In genomic region chr19:41980422-41980818, GRCm38 (mm10) we compare ENCODE assay signal across 8 mouse cellular contexts. TPM values are rescaled to one million over a fixed set of nuclear protein-coding genes. Genes with fewer than 3 reads are reported as not detected.
DNase-seq lines count a peak whose midpoint lies in the region; ATAC-seq and TF ChIP-seq lines count a peak whose summit lies in the region.

No protein-coding gene starts in this region.

- no peak for TF ChIP-seq EP300 in heart, adult 2 months (IDR thresholded peaks at IDR 0.05; ENCODE audit: insufficient read depth, low read depth, low read length)
- TF ChIP-seq EP300 in CH12.LX (IDR thresholded peaks at IDR 0.05; ENCODE audit: low read length): no peak

- H3K79me2 ChIP-seq in heart, adult 2 months (replicated peaks; ENCODE audit: control insufficient read depth, insufficient read depth, low read length): peaks cover 8% of the 10 kb centered on the region
- peaks cover 25% of the 10 kb centered on the region for H3K79me2 ChIP-seq in CH12.LX (replicated peaks; ENCODE audit: control insufficient read depth, extremely low read depth, insufficient read depth, poor library complexity, severe bottlenecking)

- intact Hi-C loops in heart, adult 2 months (cut with DNase I): loop anchor here (5.0 kb wide), 3 partner anchors 107 to 187 kb away; partner anchors contain the start of genes Marveld1 and Morn4
- intact Hi-C loops in heart, postnatal 36 days (cut with DNase I): loop anchor here (1.0 kb wide), 1 partner anchor 46 kb away; no protein-coding TSS in a partner anchor

- no peak for TF ChIP-seq CTCF in heart, adult 2 months (IDR thresholded peaks at IDR 0.05)
- TF ChIP-seq CTCF in CH12.LX (conservative IDR thresholded peaks at IDR 0.05 in 1 of 2, IDR thresholded peaks at IDR 0.05 in 1 of 2; ENCODE audit: low read depth in 2 of 2, low read length in 2 of 2): no peak

- H3K9ac ChIP-seq in heart, adult 2 months (ENCODE audit: low read depth, low read length): peak overlapping the region; percentile 76
- H3K9ac ChIP-seq in CH12.LX (ENCODE audit: insufficient read depth, low read depth): peak overlapping the region; percentile 29
- H3K9ac ChIP-seq in heart, embryonic 15.5 days: peak overlapping the region; percentile 69

- DNase-seq in heart, adult 2 months: peak in 1 of 2 experiments; percentile 60
- DNase-seq in heart, postnatal 36 days: no peak
- DNase-seq in CH12.LX (ENCODE audit: extremely low read depth): peak; percentile 65
- peak; percentile 77 for DNase-seq in embryo, embryonic 11 days
- DNase-seq in kidney, postnatal 36 days: peak; percentile 54 to 66
- DNase-seq in adrenal gland, adult 8-10 months: no peak

- TF ChIP-seq RAD21 in CH12.LX (IDR thresholded peaks at IDR 0.05; ENCODE audit: low read depth, low read length): no peak

- TF ChIP-seq POLR2A in heart, adult 2 months (IDR thresholded peaks at IDR 0.05; ENCODE audit: insufficient read depth, low read depth, low read length): no peak
- no peak for TF ChIP-seq POLR2A in CH12.LX (IDR thresholded peaks at IDR 0.05; ENCODE audit: low read depth, low read length)

- in situ Hi-C loops in CH12.LX (cut with MboI; ENCODE audit: low pct_ligation_motif_present, low pct_unique_long_range_greater_than_20kb, low sequenced_read_pairs): no loop called here

- H3K4me3 ChIP-seq in heart, adult 2 months: peak overlapping the region; percentile 77
- peak overlapping the region; percentile 65 to 86 (median 83) for H3K4me3 ChIP-seq in CH12.LX (replicated peaks in 1 of 3; ENCODE audit: low read depth in 2 of 3, low read length in 2 of 3, poor library complexity in 1 of 3)
- H3K4me3 ChIP-seq in heart, embryonic 15.5 days: peak overlapping the region; percentile 67

- H3K4me1 ChIP-seq in heart, adult 2 months (ENCODE audit: control insufficient read depth, insufficient read depth, low read length): peaks cover 2% of the 10 kb centered on the region
- peaks cover 0 to 46% of the 10 kb centered on the region in 2 experiments; a peak in 2 of 4 replicates for H3K4me1 ChIP-seq in CH12.LX (ENCODE audit: control insufficient read depth in 1 of 2, insufficient read depth in 2 of 2)
- H3K4me1 ChIP-seq in heart, embryonic 15.5 days (replicated peaks): peaks cover 23% of the 10 kb centered on the region

- peak overlapping the region; percentile 88 for H3K27ac ChIP-seq in heart, adult 2 months
- H3K27ac ChIP-seq in CH12.LX (ENCODE audit: insufficient read depth, low read depth): peak overlapping the region; percentile 16
- H3K27ac ChIP-seq in heart, embryonic 15.5 days: peak overlapping the region; percentile 95

- peak overlapping the region; percentile 67 for H3K4me2 ChIP-seq in CH12.LX (ENCODE audit: insufficient read depth, low read depth, poor library complexity, severe bottlenecking)
- H3K4me2 ChIP-seq in heart, embryonic 15.5 days: peak overlapping the region; percentile 88

- no peaks in the 10 kb centered on the region for H3K9me3 ChIP-seq in CH12.LX (replicated peaks; ENCODE audit: low read length)
- no peaks in the 10 kb centered on the region for H3K9me3 ChIP-seq in heart, embryonic 15.5 days (replicated peaks)

- ATAC-seq in heart, embryonic 15.5 days (replicated peaks; ENCODE audit: insufficient number of reproducible peaks, insufficient read depth, low FRiP score, low read depth): no peak
- 0 out of 2 replicates have a peak, but pooled peaks have one; percentile 33 for ATAC-seq in megakaryocyte-erythroid progenitor cell, adult 5-6 weeks (replicated peaks; ENCODE audit: low FRiP score, low TSS enrichment, poor library complexity, severe bottlenecking)

- H3K27me3 ChIP-seq in heart, adult 2 months (ENCODE audit: control insufficient read depth, insufficient read depth, low read length): no peaks in the 10 kb centered on the region
- peaks cover 24% of the 10 kb centered on the region for H3K27me3 ChIP-seq in CH12.LX (replicated peaks)
- no peaks in the 10 kb centered on the region for H3K27me3 ChIP-seq in heart, embryonic 15.5 days

- under 1% methylated on average over 16 of the region's 16 CpGs for WGBS in heart, adult 2 months
- WGBS in heart, embryonic 15.5 days: under 1% methylated on average over 16 of the region's 16 CpGs

- no peaks in the 10 kb centered on the region for H3K36me3 ChIP-seq in heart, adult 2 months (ENCODE audit: control insufficient read depth, insufficient read depth, low read length)
- H3K36me3 ChIP-seq in CH12.LX (replicated peaks in 1 of 2; ENCODE audit: control insufficient read depth in 1 of 2, insufficient read depth in 1 of 2, low read length in 1 of 2): peaks cover 1 to 20% of the 10 kb centered on the region in 2 experiments
- H3K36me3 ChIP-seq in heart, embryonic 15.5 days: no peaks in the 10 kb centered on the region

- dilution Hi-C loops in CH12.LX (cut with MboI; ENCODE audit: extremely low pct_ligation_motif_present, extremely low pct_unique_long_range_greater_than_20kb, low sequenced_read_pairs): no loop called here

TF ChIP-seq in CH12.LX, 34 proteins besides CTCF, POLR2A, EP300 and RAD21:
- no peak for TF ChIP-seq ZMIZ1 (IDR thresholded peaks at IDR 0.05; ENCODE audit: low read depth, low read length)
- TF ChIP-seq CHD2 (IDR thresholded peaks at IDR 0.05; ENCODE audit: low read length): 0 out of 2 replicates have a peak, but pooled peaks have one; percentile 8
- peak; percentile 29; the same call in 1 of the 2 replicates for TF ChIP-seq ELF1 (IDR thresholded peaks at IDR 0.05; ENCODE audit: low read depth, low read length)
- peak; percentile 78 for TF ChIP-seq SIN3A (IDR thresholded peaks at IDR 0.05; ENCODE audit: low read length)

RNA-seq across cellular contexts. Expression of gene Mms19, which starts 0.5 kb away (rescaled TPM):
- 10 to 100 TPM; 14.2 to 17.9 TPM for total RNA-seq in heart, adult 2 months (2021)
- 35.4 and 48.4 TPM in 2 replicates for polyA plus RNA-seq in heart, adult 2 months (2012; rRNA removed)
- 10 to 100 TPM; 17.3 to 18.0 TPM for total RNA-seq in heart, postnatal 36 days (2021)
- total RNA-seq in CH12.LX (2012; rRNA removed) (26.2 and 32.1 TPM in 2 replicates), CH12.LX (2014; rRNA removed) (34.4 and 43.3 TPM in 2 replicates)
- 36.5 and 46.3 TPM in 2 replicates for polyA plus RNA-seq in CH12.LX (2012; ENCODE audit: insufficient read length, low read depth)
- polyA plus RNA-seq in heart, embryonic 15.5 days (2015; fragmentation: Nextera tagmentation; extraction: Ambion mirVana): 19.7 and 22.5 TPM in 2 replicates
- total RNA-seq in megakaryocyte-erythroid progenitor cell, adult 5-6 weeks (2014; fragmentation: Nextera tagmentation): 25.6 and 39.6 TPM in 2 replicates
- total RNA-seq in megakaryocyte-erythroid progenitor cell, adult 5-6 weeks (2017): 15.5 and 17.7 TPM in 2 replicates
- 10 to 100 TPM; 25.4 to 36.3 (median 29.7) TPM for total RNA-seq in adrenal gland, adult 8-10 months (2022)

RNA-seq across cellular contexts. Expression of gene Ubtd1, which starts 1.1 kb away (rescaled TPM):
- total RNA-seq in heart, adult 2 months (2021): 10 to 100 TPM; 21.4 to 22.7 TPM
- 27.3 and 37.3 TPM in 2 replicates for polyA plus RNA-seq in heart, adult 2 months (2012; rRNA removed)
- 10 to 100 TPM; 19.6 to 21.2 TPM for total RNA-seq in heart, postnatal 36 days (2021)
- total RNA-seq in CH12.LX (2012; rRNA removed): 3.1 and 3.6 TPM in 2 replicates
- total RNA-seq in CH12.LX (2014; rRNA removed): 3.1 and 3.4 TPM in 2 replicates
- polyA plus RNA-seq in CH12.LX (2012; ENCODE audit: insufficient read length, low read depth): 5.5 and 5.8 TPM in 2 replicates
- polyA plus RNA-seq in heart, embryonic 15.5 days (2015; fragmentation: Nextera tagmentation; extraction: Ambion mirVana): 14.6 and 18.0 TPM in 2 replicates
- 2.3 and 4.8 TPM in 2 replicates for total RNA-seq in megakaryocyte-erythroid progenitor cell, adult 5-6 weeks (2014; fragmentation: Nextera tagmentation)
- 1.9 TPM in 1 of 2 replicates, not detected in the other for total RNA-seq in megakaryocyte-erythroid progenitor cell, adult 5-6 weeks (2017)
- 10 to 100 TPM; 17.2 to 23.2 (median 21.2) TPM for total RNA-seq in adrenal gland, adult 8-10 months (2022)

RNA-seq across cellular contexts. Expression of gene Zdhhc16, which starts 47.1 kb away (rescaled TPM):
- 10 to 100 TPM; 12.3 to 14.6 TPM for total RNA-seq in heart, adult 2 months (2021)
- 40.3 and 53.3 TPM in 2 replicates for polyA plus RNA-seq in heart, adult 2 months (2012; rRNA removed)
- 10 to 100 TPM; 16.2 to 17.4 TPM for total RNA-seq in heart, postnatal 36 days (2021)
- 45.5 and 49.6 TPM in 2 replicates for total RNA-seq in CH12.LX (2012; rRNA removed)
- 29.9 and 30.3 TPM in 2 replicates for total RNA-seq in CH12.LX (2014; rRNA removed)
- 51.1 and 54.3 TPM in 2 replicates for polyA plus RNA-seq in CH12.LX (2012; ENCODE audit: insufficient read length, low read depth)
- 46.5 and 62.7 TPM in 2 replicates for polyA plus RNA-seq in heart, embryonic 15.5 days (2015; fragmentation: Nextera tagmentation; extraction: Ambion mirVana)
- total RNA-seq in megakaryocyte-erythroid progenitor cell, adult 5-6 weeks (2014; fragmentation: Nextera tagmentation): 36.8 and 46.8 TPM in 2 replicates
- 22.1 and 26.2 TPM in 2 replicates for total RNA-seq in megakaryocyte-erythroid progenitor cell, adult 5-6 weeks (2017)
- total RNA-seq in adrenal gland, adult 8-10 months (2022): 10 to 100 TPM; 29.5 to 40.7 (median 34.8) TPM

RNA-seq across cellular contexts. Expression of gene Exosc1, which starts 47.2 kb away (rescaled TPM):
- 10 to 100 TPM; 13.2 to 13.9 TPM for total RNA-seq in heart, adult 2 months (2021)
- 9.8 and 9.9 TPM in 2 replicates for polyA plus RNA-seq in heart, adult 2 months (2012; rRNA removed)
- total RNA-seq in heart, postnatal 36 days (2021): 10 to 100 TPM; 12.9 to 14.0 TPM
- total RNA-seq in CH12.LX (2012; rRNA removed) (56.6 and 70.0 TPM in 2 replicates), CH12.LX (2014; rRNA removed) (68.6 and 72.6 TPM in 2 replicates)
- polyA plus RNA-seq in CH12.LX (2012; ENCODE audit: insufficient read length, low read depth): 109 TPM in 2 replicates
- polyA plus RNA-seq in heart, embryonic 15.5 days (2015; fragmentation: Nextera tagmentation; extraction: Ambion mirVana): 39.3 and 46.9 TPM in 2 replicates
- 66.2 and 86.7 TPM in 2 replicates for total RNA-seq in megakaryocyte-erythroid progenitor cell, adult 5-6 weeks (2014; fragmentation: Nextera tagmentation)
- total RNA-seq in megakaryocyte-erythroid progenitor cell, adult 5-6 weeks (2017): 72.9 and 81.2 TPM in 2 replicates
- 10 to 100 TPM; 26.6 to 34.0 (median 30.8) TPM for total RNA-seq in adrenal gland, adult 8-10 months (2022)

RNA-seq across cellular contexts. Expression of gene Ankrd2, which starts 55.4 kb away (rescaled TPM):
- under 1 TPM; 0.20 to 0.42 TPM for total RNA-seq in heart, adult 2 months (2021)
- not detected in 2 replicates for polyA plus RNA-seq in heart, adult 2 months (2012; rRNA removed)
- under 1 TPM; 0.24 to 0.36 TPM for total RNA-seq in heart, postnatal 36 days (2021)
- total RNA-seq in CH12.LX (2012; rRNA removed) (not detected in 2 replicates), CH12.LX (2014; rRNA removed) (not detected in 2 replicates)
- polyA plus RNA-seq in CH12.LX (2012; ENCODE audit: insufficient read length, low read depth): not detected in 2 replicates
- 0.25 TPM in 1 of 2 replicates, not detected in the other for polyA plus RNA-seq in heart, embryonic 15.5 days (2015; fragmentation: Nextera tagmentation; extraction: Ambion mirVana)
- total RNA-seq in megakaryocyte-erythroid progenitor cell, adult 5-6 weeks (2014; fragmentation: Nextera tagmentation): not detected in 2 replicates
- total RNA-seq in megakaryocyte-erythroid progenitor cell, adult 5-6 weeks (2017): not detected in 2 replicates
- total RNA-seq in adrenal gland, adult 8-10 months (2022): 1 to 10 TPM in 1 of 4 experiments, under 1 TPM in 2, not detected in 1; 0.27 to 1.3 (median 0.42) TPM

Comparison
In these comparisons a context has a peak if more than half of its experiments do, and no peak if none do; other contexts are left out.
1. DNase-seq: peak in CH12.LX (single experiment), embryo, embryonic 11 days (single experiment) and kidney, postnatal 36 days (2 of 2); none in heart, postnatal 36 days (0 of 2) and adrenal gland, adult 8-10 months (single experiment).
2. H3K27ac ChIP-seq: peak in every context shown above with its lines; median percentile 95 in heart, embryonic 15.5 days; 88 in heart, adult 2 months; 16 in CH12.LX.
3. Peak in every context shown above with its lines, with median percentiles within 50 percentile points of each other: H3K4me3 ChIP-seq and H3K9ac ChIP-seq.